Mouse (Mus musculus) liver, embryonic 15.5 days (tissue): ENCODE data around the gene Cited1. TPM values are rescaled to one million over a fixed set of nuclear protein-coding genes. Genes with fewer than 3 reads are reported as not detected.
"Not testable (repeated sequence)": the region's sequence is repeated elsewhere in the genome, so short reads cannot be mapped to it uniquely, and the experiment has no call there.

Source experiments
- ATAC-seq: fragments of 200-750 bp; cut with Nextera tagmentation; 2 replicates; pipeline ENCODE4 v1.8.0; 2017; ENCODE audit warnings: moderate number of reproducible peaks, mild to moderate bottlenecking, moderate library complexity; ENCODE audit not compliant: insufficient read depth
- H3K27ac ChIP-seq: fragments of 300-500 bp; sonication (generic); replicated peaks from 2 replicates; pipeline ENCODE4 v1.5.1; 2015; ENCODE audit warnings: mild to moderate bottlenecking, inconsistent platforms
- H3K27me3 ChIP-seq: fragments of 300-500 bp; sonication (generic); 2 replicates; pipeline ENCODE4 v1.6.1; 2015; ENCODE audit warnings: mild to moderate bottlenecking, inconsistent platforms
- H3K36me3 ChIP-seq: fragments of 300-500 bp; sonication (generic); replicated peaks from 2 replicates; pipeline ENCODE4 v1.6.1; 2015; ENCODE audit warnings: moderate library complexity, mild to moderate bottlenecking, inconsistent platforms
- H3K4me1 ChIP-seq: fragments of 300-500 bp; sonication (generic); replicated peaks from 2 replicates; pipeline ENCODE4 v1.6.1; 2015; ENCODE audit warnings: inconsistent platforms
- H3K4me2 ChIP-seq: fragments of 300-500 bp; sonication (generic); 2 replicates; pipeline ENCODE4 v1.6.1; 2015; ENCODE audit warnings: moderate library complexity, mild to moderate bottlenecking, inconsistent platforms
- H3K4me3 ChIP-seq: fragments of 300-500 bp; sonication (generic); replicated peaks from 2 replicates; pipeline ENCODE4 v1.5.1; 2015; ENCODE audit warnings: mild to moderate bottlenecking, inconsistent platforms
- H3K9ac ChIP-seq: fragments of 300-500 bp; sonication (generic); 2 replicates; pipeline ENCODE4 v1.6.1; 2015; ENCODE audit warnings: moderate library complexity, mild to moderate bottlenecking, inconsistent platforms
- H3K9me3 ChIP-seq: fragments of 300-500 bp; sonication (generic); replicated peaks from 2 replicates; pipeline ENCODE4 v1.6.1; 2016; ENCODE audit warnings: inconsistent platforms
- WGBS: fragments of 180-500 bp; shearing (Covaris S2); methylation state at CpG from one replicate; pipeline ENCODE4 v1.1.7; 2015; ENCODE audit warnings: mixed read lengths; ENCODE audit not compliant: insufficient replicate concordance; 5-methylcytosine and 5-hydroxymethylcytosine counted together
- microRNA-seq: library from miRNA; unstranded; fragments of <30 nt; microRNA quantifications from one replicate; pipeline ENCODE4, GENCODE M21; 2016
- polyA plus RNA-seq: library from polyadenylated mRNA; unstranded; fragments of >200 nt; fragmentation: Nextera tagmentation; extraction: Ambion mirVana; gene quantifications from 2 replicates; pipeline ENCODE4 v1.2.1, GENCODE M21; 2015

Cited1 gene
- polyA plus RNA-seq, 1 experiment from 2014 or later: 51.8 TPM

- not testable (repeated sequence) for H3K9me3 ChIP-seq, H3K4me1 ChIP-seq, H3K9ac ChIP-seq, H3K36me3 ChIP-seq, H3K4me3 ChIP-seq, ATAC-seq, H3K4me2 ChIP-seq, H3K27me3 ChIP-seq, H3K27ac ChIP-seq
- 31% methylated on average over 9 of the region's 9 CpGs for WGBS
Observed at GRCm38 (mm10) chrX:102215356-102215755, 36.6 kb downstream of the Cited1 start.

Small RNA genes within 50 kb of the gene (microRNA-seq; reads per million reads assigned to microRNA genes)
- gene Gm26318: not detected

Other genes with a start within 250 kb of the Cited1 start
- 0.15 and 0.22 TPM in 2 replicates for gene Rtl5, start 180.9 kb downstream of the Cited1 start, polyA plus RNA-seq
- 29.1 and 39.0 TPM in 2 replicates for gene Pin4, start 132.7 kb downstream of the Cited1 start, polyA plus RNA-seq
- 9.2 and 9.6 TPM in 2 replicates for gene Ercc6l, start 95.1 kb downstream of the Cited1 start, polyA plus RNA-seq
- 379 and 405 TPM in 2 replicates for gene Rps4x, start 62.8 kb downstream of the Cited1 start, polyA plus RNA-seq